Mouse (Mus musculus) cerebellum, adult 11 months (tissue): ENCODE data around the gene Ttl.

ENCODE experiments used
- DNase-seq: peaks from one replicate; pipeline ENCODE4 v3.0.0; 2022

The Ttl gene

DNA sequence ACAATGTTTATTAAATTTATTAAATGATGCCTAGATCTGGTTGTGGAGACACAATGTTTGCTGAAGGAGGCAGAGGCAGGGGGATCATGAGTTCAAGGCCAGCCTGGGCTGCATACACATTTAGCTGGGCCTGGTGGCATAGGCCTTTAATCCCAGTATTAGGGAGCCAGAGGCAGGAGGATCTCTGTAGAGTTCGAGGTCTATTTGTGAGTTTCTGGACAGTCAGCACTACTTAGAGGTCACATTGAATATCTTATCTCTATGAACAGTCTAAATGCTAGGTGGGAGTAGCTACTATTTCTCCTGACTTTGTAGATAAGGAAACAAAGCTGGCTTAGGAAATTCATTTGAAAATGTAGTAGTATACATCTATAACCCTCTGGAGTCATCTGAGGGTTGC is 21.8 kb downstream of the Ttl start:
- no peak for DNase-seq

DNA sequence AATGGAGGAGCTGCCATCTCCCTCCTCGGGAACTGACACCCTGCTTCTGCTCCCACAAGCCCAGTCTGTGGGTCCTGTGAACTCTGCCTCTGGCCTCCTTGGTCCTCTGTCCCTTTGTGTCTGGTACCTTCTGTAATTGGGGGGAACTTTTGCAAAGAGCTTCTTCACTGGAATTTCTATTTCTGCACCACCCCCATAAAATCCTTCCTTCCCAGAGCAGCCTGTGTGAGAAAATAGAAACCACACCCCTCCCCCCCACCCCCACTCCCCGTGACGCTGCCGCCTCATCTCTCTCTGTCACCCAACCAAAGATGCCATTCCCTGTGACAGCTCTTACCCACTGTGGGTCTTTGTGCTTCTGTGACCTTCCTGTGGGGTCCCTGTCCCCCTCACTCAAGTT is 24.6 kb downstream of the Ttl start:
- DNase-seq, result no peak

GRCm38 (mm10) chr2:129092810-129093209 is 27.1 kb downstream of the Ttl start:
- DNase-seq, result no peak

DNA sequence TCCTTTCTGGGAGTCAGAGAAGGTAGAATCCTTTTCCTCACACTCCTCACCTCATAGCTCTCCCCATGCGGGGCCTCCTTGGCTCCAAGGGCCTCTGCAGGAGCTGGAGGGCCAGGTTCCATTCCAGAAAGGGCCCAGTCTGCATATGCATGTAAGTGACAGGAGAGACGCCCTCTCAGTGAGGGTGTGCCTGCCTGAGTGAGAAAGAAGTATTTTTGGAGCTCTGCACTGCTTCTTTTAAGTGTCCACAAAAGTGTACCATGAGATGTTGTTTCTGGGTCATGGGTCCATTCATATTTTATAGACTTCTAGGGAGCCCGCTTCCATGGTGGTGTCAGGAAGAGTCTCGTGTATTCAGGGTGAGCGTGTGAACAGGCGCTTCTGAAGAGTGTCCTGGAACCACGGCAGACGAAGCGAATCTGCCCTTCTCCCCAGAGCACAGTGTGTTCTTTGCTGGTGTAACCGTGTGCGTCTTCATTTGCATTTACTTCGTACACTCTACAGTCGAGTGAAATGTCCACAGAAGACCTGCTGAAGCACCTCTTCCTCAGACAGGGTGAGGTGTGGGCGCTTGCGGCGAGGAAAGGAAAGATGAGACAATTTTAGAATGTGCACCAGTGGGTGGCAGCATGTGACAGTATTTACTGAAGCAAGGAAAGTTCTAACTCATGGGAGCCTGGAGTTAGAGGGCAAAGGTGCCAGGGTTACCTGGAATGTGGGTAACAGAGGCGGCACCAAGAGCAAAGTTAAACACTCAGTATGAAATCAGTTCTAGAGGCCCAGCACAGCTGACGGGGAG is 28.4 kb downstream of the Ttl start:
- DNase-seq, result no peak

DNA sequence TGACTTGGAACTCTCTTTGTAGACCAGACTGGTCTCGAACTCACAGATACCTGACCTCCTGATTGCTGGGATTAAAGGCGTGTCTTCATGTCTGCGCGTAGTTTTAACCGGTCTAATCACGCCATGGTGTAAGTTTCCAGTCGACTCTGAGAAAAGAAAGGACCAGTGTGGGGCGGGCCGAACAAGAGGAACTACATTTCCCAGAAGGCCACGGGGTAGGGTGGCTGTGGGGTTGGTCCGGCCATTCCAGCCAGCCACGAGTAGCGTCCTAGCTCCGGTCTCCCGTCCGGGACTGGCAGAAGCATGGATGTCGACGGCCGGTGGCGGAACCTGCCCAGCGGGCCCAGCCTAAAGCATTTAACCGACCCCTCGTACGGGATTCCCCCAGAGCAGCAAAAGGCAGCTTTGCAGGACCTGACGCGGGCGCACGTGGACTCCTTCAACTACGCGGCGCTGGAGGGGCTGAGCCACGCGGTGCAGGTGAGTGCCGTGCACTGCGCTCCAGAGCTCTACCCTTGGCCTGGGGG is 35.1 kb downstream of the Ttl start, which contains the start of gene Polr1b:
Gene Polr1b (plus strand): TSS at position 212 of the 527 bp plus-strand sequence.
- peak; percentile 90 for DNase-seq

- DNase-seq, result no peak
These were observed 47.2 kb downstream of the Ttl start for GRCm38 (mm10) chr2:129112924-129113323.

DNA sequence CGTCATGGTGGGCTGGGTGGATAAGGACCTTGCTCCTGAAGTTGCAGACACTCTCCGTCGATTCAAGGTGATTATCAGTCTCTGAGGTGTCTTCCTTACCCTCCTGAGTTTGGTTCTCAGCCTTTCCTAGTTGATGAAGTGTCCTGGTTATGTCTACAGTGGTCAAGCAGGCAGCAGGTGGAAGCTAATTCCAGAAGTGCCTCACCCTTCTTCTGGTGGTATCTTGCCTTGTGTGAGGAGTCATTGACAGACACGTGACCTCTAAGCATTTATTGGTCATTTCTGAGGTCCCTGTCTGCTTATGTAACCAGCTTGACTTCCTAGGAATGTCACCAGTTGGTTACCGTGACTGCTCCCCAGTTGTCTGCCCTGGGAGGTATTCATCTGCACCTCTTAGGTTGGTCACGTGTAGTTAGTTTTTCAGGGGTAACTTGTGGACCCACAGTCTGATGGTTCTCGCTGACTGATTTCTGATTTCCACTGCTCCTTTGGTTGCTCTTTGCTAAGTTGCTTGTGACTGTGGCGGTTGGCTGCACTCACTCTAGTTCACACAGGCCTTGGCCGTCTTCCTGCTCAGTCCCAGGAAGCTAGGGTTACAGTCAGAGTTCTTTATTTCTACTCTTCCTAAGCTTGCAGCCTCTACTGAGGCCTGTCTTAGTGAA is 50.1 kb downstream of the Ttl start:
- DNase-seq, result no peak

GRCm38 (mm10) chr2:129116368-129116739 is 50.6 kb downstream of the Ttl start:
- no peak for DNase-seq

- DNase-seq, result no peak
These were observed 52.3 kb downstream of the Ttl start for GRCm38 (mm10) chr2:129118061-129118460.

DNA sequence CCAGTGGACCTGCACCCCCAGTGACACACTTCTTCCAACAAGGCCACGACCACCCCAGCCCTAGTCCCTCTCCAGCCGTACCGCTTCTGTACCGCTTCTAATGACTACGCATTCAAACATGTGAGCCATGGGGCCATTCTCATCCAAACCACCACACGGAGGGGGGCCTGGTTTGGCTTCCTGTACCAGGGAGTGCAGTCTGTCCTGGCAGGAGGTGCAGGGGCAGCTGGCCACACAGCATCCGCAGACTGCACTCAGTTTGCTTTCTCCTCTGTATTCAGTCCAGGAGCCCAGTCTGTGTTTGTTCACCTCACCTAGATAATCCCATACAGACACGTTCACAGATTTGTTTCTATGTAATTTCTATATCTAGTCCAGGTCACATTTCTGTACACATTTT is 56.2 kb downstream of the Ttl start:
- DNase-seq, result no peak

GRCm38 (mm10) chr2:129129412-129129929 is 63.7 kb downstream of the Ttl start, which contains the start of gene Chchd5:
TSS of gene Chchd5 (plus strand) at chr2:129129700.
- DNase-seq, result peak; percentile 92

DNA sequence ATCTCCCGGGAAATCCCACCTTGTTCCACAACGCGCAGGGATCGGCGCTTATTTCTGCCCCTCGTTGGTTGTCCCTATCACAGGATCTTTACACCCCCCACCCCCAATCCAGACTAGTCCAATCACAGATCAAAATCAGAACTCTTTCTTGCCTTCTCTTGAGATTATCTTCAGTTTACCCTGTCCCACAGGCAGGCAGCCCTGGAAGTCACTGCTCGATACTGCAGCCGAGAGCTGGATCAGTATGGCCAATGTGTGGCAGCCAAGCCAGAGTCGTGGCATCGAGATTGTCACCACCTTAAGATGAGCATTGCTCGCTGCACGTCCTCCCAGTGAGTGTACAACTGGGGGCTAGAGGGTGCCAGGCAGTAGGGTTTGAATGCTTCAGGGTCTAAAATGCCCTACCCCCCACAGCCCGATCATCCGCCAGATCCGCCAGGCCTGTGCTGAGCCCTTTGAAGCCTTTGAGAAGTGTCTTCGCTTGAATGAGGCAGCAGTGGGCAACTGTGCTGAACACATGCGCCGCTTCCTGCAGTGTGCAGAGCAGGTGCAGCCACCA is 64.3 kb downstream of the Ttl start:
- DNase-seq, result peak; percentile 40

DNA sequence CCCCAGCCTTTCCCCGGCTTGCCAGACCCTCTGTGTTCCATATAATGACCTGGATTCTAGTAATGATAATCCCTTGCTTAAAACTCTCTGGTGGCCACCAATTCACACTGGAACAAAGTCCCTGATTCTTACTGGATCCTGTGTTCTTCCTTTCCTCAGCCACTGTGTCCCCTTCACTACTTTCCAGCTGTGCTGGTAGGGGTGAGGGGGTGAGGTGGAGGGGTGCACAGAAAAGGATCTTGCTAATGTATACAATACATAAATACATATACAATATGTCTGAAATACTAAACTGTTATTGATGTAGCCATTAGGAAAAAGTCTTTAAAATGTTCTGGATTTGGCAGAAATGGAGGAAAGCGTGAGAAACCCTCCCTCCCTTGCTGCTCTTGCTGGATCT is 65.0 kb downstream of the Ttl start:
- no peak for DNase-seq

GRCm38 (mm10) chr2:129132231-129132630 is 66.5 kb downstream of the Ttl start:
- no peak for DNase-seq

DNA sequence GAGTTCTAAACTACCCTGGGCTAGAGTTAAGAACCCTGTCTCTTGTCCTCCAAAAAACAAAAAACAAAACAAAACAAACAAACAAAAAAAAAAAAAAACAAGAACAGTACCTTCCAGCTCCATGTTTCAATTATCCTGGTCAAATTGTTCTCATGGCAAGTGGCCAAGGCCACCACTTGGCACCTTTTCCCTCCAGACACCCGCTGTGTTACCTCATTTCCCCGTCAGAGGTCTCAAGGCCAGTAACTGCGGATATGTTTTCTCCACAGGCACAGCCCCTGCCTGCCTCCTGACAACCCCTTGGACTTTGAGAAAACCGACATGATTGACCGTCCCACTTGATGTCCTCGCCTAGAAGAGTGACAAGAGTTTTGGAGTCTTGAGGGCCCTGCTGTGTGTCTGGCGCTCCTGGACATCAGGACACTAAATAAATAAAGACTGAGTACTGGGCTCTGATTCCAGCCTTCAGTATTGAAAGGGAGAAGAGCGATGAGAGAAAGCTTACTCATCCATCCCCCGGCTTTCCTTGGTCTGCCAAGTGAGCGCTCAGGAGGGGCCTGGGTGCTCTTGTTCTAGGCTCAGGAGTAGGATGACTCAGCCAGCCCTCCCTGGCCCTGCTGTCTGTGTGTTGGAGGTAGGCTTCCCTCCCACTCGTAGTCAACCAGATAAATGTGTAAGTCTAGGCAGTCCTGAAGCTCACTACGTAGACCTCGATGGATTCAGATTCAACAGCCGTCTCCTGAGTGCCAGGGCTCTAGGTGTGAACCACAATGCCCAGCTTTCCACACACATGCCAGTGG is 67.5 kb downstream of the Ttl start:
- DNase-seq, result peak; percentile 47

GRCm38 (mm10) chr2:129139906-129140305 is 74.2 kb downstream of the Ttl start:
- DNase-seq, result peak; percentile 42
